Mouse (Mus musculus): ENCODE results near the gene Tmem274. TPM values are rescaled to one million over a fixed set of nuclear protein-coding genes. Genes with fewer than 3 reads are reported as not detected.
"Not testable (repeated sequence)": the region's sequence is repeated elsewhere in the genome, so short reads cannot be mapped to it uniquely, and the experiment has no call there.

Tmem274 gene
- polyA plus RNA-seq, 1 experiment from 2014 or later = not detected

DNA sequence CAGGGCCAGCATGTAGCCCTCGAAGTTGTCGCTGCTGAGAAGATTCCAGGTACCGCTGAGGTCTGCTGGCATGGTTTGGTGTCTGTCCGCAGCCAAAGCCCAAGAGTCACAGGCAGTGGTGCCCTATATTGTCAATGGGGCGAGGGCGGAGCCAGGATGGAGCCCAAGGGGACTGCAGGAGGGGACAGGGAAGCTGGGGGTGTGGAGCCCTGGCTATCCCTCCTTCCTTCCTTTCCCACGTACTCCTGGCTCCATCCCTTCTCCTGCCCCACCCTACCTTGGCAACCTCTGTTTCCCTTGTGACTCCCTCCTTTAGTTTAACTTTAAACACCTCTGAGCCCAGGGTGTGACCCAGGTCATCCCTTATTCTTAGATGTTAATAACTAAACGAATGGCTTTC lies 22.3 kb upstream of the Tmem274 start, which contains the start of gene Rbp7:
TSS of gene Rbp7 (minus strand) at position 100 of the 400 bp plus-strand sequence.
- no peaks in the 10 kb centered on the region for H3K9me3 ChIP-seq (ENCODE audit: low read length)
- no peak within 1 kb of the TSS for H3K4me3 ChIP-seq (ENCODE audit: low read depth, low read length)
- H3K4me2 ChIP-seq (ENCODE audit: low read depth, low read length) = no peak within 1 kb of the TSS
- ATAC-seq = no peak
- TF ChIP-seq EP300 (IDR thresholded peaks at IDR 0.05; ENCODE audit: low read depth) (no peak), CTCF (IDR thresholded peaks at IDR 0.05; ENCODE audit: low read depth) (no peak)
- no peaks in the 10 kb centered on the region for H3K36me3 ChIP-seq (replicated peaks; ENCODE audit: insufficient read depth, low read length)
- DNase-seq = no peak
- H3K9ac ChIP-seq (replicated peaks) = no peak within 1 kb of the TSS
- no peaks in the 10 kb centered on the region for H3K27me3 ChIP-seq (ENCODE audit: insufficient read depth, low read length)
- no peaks in the 10 kb centered on the region for H3K4me1 ChIP-seq (ENCODE audit: insufficient read depth)
- 62% methylated on average over 8 of the region's 8 CpGs for WGBS (ENCODE audit: insufficient replicate concordance)
- no peak within 1 kb of the TSS for H3K27ac ChIP-seq (ENCODE audit: low read depth)

DNA sequence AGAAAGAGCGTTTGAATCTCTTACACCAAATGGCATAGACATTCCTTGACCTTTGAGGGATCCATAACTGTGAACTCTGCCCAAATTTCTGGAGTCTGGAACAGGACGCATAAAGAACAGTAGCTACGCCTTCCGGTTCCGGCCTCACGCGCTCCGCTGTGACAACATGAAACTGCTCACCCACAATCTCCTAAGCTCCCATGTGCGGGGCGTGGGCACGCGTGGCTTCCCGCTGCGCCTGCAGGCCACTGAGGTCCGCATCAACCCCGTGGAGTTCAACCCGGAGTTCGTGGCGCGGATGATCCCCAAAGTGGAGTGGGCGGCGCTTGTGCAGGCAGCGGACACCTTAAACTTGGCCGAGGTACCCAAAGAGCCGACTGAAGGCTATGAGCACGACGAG lies 20.0 kb upstream of the Tmem274 start:
- H3K36me3 ChIP-seq (replicated peaks; ENCODE audit: insufficient read depth, low read length); H3K4me3 ChIP-seq (ENCODE audit: low read depth, low read length); H3K9me3 ChIP-seq (ENCODE audit: low read length); H3K27ac ChIP-seq (ENCODE audit: low read depth); DNase-seq; H3K9ac ChIP-seq (replicated peaks); H3K4me1 ChIP-seq (ENCODE audit: insufficient read depth); H3K27me3 ChIP-seq (ENCODE audit: insufficient read depth, low read length); H3K4me2 ChIP-seq (ENCODE audit: low read depth, low read length): not testable (repeated sequence)
- WGBS (ENCODE audit: insufficient replicate concordance) = 78% methylated on average over 27 of the region's 27 CpGs
- ATAC-seq = 0 out of 2 replicates have a peak, but pooled peaks have one; percentile 13

DNA sequence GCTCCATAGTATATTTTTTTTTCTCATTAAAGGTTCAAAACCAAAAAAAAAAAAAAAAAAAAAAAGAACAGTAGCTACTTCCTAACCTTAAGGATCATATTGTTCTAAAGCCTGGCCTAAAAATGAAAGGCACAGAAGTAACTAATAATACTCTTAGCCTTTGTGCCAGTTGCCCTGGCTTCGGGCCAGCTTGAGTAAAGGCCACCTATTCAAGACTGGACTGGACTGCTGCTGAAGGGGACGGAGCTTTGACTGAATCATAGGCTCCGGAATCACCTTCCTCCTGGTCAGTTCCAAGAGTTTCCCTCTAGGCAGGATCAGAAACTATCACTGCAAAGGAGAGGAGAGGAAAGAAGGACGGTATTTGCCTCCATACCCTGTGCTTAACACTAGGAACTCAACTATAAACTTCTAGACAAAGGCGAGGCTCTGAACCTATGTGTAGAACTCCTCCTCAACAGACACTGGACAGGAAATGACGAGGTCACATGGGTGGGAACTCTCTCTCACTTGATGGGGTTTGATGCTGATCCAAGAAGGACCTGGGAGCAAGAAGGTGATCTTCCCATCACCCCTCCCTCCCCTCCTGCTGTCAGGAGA lies 19.2 kb upstream of the Tmem274 start:
- Histone ChIP-seq H3K9ac (replicated peaks) (no peak overlapping the region), H3K4me3 (ENCODE audit: low read depth, low read length) (no peak overlapping the region), H3K27me3 (ENCODE audit: insufficient read depth, low read length) (no peaks in the 10 kb centered on the region), H3K4me2 (ENCODE audit: low read depth, low read length) (no peak overlapping the region), H3K27ac (ENCODE audit: low read depth) (no peak overlapping the region), H3K9me3 (ENCODE audit: low read length) (no peaks in the 10 kb centered on the region), H3K36me3 (replicated peaks; ENCODE audit: insufficient read depth, low read length) (no peaks in the 10 kb centered on the region), H3K4me1 (ENCODE audit: insufficient read depth) (0 out of 2 replicates have a peak, but pooled peaks cover 2% of the 10 kb centered on the region)
- TF ChIP-seq CTCF (IDR thresholded peaks at IDR 0.05; ENCODE audit: low read depth) (no peak), EP300 (IDR thresholded peaks at IDR 0.05; ENCODE audit: low read depth) (no peak)
- WGBS (ENCODE audit: insufficient replicate concordance) = 66% methylated on average over 6 of the region's 6 CpGs
- ATAC-seq (no peak), DNase-seq (no peak)

DNA sequence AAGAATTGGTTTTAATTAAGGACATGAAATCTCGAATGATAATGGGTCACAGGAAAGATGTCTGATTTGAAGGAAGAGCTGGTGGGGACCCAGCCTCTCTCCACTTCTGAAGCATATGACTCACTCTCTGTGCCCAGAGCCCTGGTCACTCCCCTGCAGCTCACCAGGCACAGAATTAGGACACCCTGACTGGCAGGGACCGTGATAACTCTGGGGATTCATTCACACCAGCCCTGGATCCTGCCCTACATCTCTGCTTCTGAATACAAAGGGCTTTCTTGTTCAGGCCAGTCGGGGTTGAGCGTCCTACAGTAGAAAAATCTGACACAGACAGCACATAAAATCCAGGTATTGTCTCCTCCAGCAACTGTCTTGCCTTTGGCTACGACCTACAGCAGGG lies 18.7 kb upstream of the Tmem274 start:
- H3K36me3 ChIP-seq (replicated peaks; ENCODE audit: insufficient read depth, low read length) = no peaks in the 10 kb centered on the region
- DNase-seq (no peak), ATAC-seq (no peak)
- H3K27me3 ChIP-seq (ENCODE audit: insufficient read depth, low read length) = no peaks in the 10 kb centered on the region
- no peak overlapping the region for H3K27ac ChIP-seq (ENCODE audit: low read depth)
- no peak overlapping the region for H3K4me2 ChIP-seq (ENCODE audit: low read depth, low read length)
- 0 out of 2 replicates have a peak, but pooled peaks cover 2% of the 10 kb centered on the region for H3K4me1 ChIP-seq (ENCODE audit: insufficient read depth)
- TF ChIP-seq EP300 (IDR thresholded peaks at IDR 0.05; ENCODE audit: low read depth) (no peak), CTCF (IDR thresholded peaks at IDR 0.05; ENCODE audit: low read depth) (no peak)
- H3K4me3 ChIP-seq (ENCODE audit: low read depth, low read length) = no peak overlapping the region
- 66% methylated on average over 5 of the region's 5 CpGs for WGBS (ENCODE audit: insufficient replicate concordance)
- H3K9ac ChIP-seq (replicated peaks) = no peak overlapping the region
- no peaks in the 10 kb centered on the region for H3K9me3 ChIP-seq (ENCODE audit: low read length)

DNA sequence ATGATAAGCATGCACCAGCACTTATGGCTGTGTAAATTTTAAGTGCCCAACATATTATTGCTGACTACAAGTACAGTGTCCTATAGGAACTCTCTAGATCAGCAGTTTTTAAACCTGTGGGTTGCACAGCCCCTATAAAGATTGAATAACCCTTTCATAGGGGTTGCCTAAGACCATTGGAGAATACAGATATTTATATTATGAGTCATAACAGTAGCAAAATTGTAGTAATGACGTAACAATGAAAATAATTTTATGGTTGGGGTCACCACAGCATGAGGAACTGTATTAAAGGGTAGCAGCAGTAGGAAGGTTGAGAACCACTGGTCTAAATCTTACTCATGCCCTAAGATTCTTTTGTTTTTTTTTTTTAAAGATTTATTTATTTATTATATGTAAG lies 17.8 kb upstream of the Tmem274 start:
- Histone ChIP-seq H3K36me3 (replicated peaks; ENCODE audit: insufficient read depth, low read length) (no peaks in the 10 kb centered on the region), H3K4me1 (ENCODE audit: insufficient read depth) (0 out of 2 replicates have a peak, but pooled peaks cover 2% of the 10 kb centered on the region), H3K9me3 (ENCODE audit: low read length) (no peaks in the 10 kb centered on the region), H3K27ac (ENCODE audit: low read depth) (no peak overlapping the region), H3K27me3 (ENCODE audit: insufficient read depth, low read length) (no peaks in the 10 kb centered on the region), H3K9ac (replicated peaks) (no peak overlapping the region), H3K4me3 (ENCODE audit: low read depth, low read length) (no peak overlapping the region), H3K4me2 (ENCODE audit: low read depth, low read length) (no peak overlapping the region)
- DNase-seq (no peak), ATAC-seq (no peak)
- WGBS (ENCODE audit: insufficient replicate concordance) = 74% methylated on average over 1 of the region's 1 CpGs
- no peak for TF ChIP-seq EP300 (IDR thresholded peaks at IDR 0.05; ENCODE audit: low read depth)
- TF ChIP-seq CTCF (IDR thresholded peaks at IDR 0.05; ENCODE audit: low read depth) = no peak

DNA sequence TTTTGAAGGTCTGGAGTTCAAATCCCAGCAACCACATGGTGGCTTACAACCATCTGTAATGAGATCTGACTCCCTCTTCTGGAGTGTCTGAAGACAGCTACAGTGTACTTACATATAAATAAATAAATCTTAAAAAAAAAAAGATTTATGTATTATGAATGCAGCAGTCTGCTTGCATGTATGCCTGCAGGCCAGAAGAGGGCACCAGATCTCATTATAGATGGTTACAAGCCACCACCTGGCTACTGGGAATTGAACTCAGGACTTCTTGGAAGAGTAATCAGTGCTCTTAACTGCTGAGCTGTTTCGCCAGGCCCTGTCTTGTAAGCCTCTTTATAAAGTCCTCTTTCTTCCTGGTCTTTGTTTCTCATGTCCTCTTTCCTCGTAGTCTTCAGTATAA lies 16.7 kb upstream of the Tmem274 start:
- not testable (repeated sequence) for H3K4me3 ChIP-seq (ENCODE audit: low read depth, low read length); H3K9me3 ChIP-seq (ENCODE audit: low read length); H3K9ac ChIP-seq (replicated peaks); H3K4me1 ChIP-seq (ENCODE audit: insufficient read depth); H3K4me2 ChIP-seq (ENCODE audit: low read depth, low read length); H3K27me3 ChIP-seq (ENCODE audit: insufficient read depth, low read length); H3K36me3 ChIP-seq (replicated peaks; ENCODE audit: insufficient read depth, low read length); H3K27ac ChIP-seq (ENCODE audit: low read depth); ATAC-seq; DNase-seq
- WGBS (ENCODE audit: insufficient replicate concordance) = 79% methylated on average over 2 of the region's 2 CpGs
- TF ChIP-seq CTCF (IDR thresholded peaks at IDR 0.05; ENCODE audit: low read depth) = peak; percentile 42

All from liver, postnatal 0 days (tissue).